Mouse (Mus musculus) megakaryocyte, embryonic 14.5 days (primary cell): Measurements from ENCODE around the gene Ash1l.

Experiments used
- FLI1 ChIP-seq: IDR thresholded peaks from 2 replicates; pipeline ENCODE4 v1.6.1; 2012; ENCODE audit warnings: low read length, inconsistent platforms, mixed read lengths
- GATA1 ChIP-seq: IDR thresholded peaks from 3 replicates; pipeline ENCODE4 v1.6.1; 2012; ENCODE audit warnings: mixed read lengths, low read length, inconsistent platforms, borderline replicate concordance

DNA sequence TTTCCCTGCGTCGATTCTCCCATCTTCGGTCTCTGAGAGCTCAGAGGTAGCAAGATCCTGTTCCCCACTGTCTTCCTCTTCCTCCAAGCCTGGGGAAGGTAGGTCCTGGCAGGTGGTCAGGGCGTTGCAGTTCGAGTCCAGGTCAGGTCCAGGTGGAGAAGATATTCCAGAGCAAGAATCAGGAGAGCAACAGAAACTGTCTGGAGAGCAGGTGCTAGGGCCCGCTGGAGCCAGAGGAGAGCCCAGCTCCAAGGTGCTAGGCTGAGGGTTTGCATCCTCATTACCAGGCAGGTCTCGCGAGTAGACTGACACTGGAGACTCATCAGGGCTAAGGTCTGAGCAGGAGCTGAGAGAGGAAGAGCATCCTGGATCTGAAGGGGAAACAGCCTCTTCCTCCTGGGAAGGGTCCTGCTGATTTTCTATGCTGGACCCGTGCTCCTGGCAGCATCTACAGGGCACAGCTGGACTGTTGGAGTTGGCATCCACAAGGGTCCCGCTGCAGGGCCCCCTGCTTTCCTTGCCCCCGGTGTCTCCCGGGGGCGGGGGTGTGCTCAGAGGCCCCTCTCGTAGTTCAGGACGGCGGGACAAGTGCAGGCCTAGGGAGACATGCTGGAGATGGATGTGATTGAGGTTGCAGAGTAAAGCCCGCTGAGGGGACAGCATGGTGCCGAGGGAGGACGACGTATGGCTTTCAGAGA lies 141.5 kb downstream of the Ash1l start:
- TF ChIP-seq FLI1 (no peak), GATA1 (no peak)
